Mouse (Mus musculus) limb, embryonic 12.5 days (tissue): ENCODE results near the gene Krt6b. TPM values are rescaled to one million over a fixed set of nuclear protein-coding genes. Genes with fewer than 3 reads are reported as not detected.

Experiments used
- ATAC-seq: fragments of 200-750 bp; cut with Nextera tagmentation; 2 replicates; pipeline ENCODE4 v1.8.0; 2017; ENCODE audit warnings: low read depth, moderate TSS enrichment; ENCODE audit not compliant: insufficient number of reproducible peaks, insufficient read depth, low FRiP score, low TSS enrichment
- H3K27ac ChIP-seq: fragments of 300-500 bp; sonication (generic); 2 replicates; pipeline ENCODE4 v1.5.1; 2016; ENCODE audit warnings: mild to moderate bottlenecking, moderate library complexity
- H3K27me3 ChIP-seq: fragments of 300-500 bp; sonication (generic); 2 replicates; pipeline ENCODE4 v1.6.1; 2016; ENCODE audit warnings: mild to moderate bottlenecking, moderate library complexity
- H3K36me3 ChIP-seq: fragments of 300-500 bp; sonication (generic); 2 replicates; pipeline ENCODE4 v1.6.1; 2016; ENCODE audit warnings: mild to moderate bottlenecking, moderate library complexity
- H3K4me1 ChIP-seq: fragments of 300-500 bp; sonication (generic); replicated peaks from 2 replicates; pipeline ENCODE4 v1.6.1; 2016
- H3K4me2 ChIP-seq: fragments of 300-500 bp; sonication (generic); 2 replicates; pipeline ENCODE4 v1.6.1; 2016; ENCODE audit warnings: mild to moderate bottlenecking, moderate library complexity
- H3K4me3 ChIP-seq: fragments of 300-500 bp; sonication (generic); replicated peaks from 2 replicates; pipeline ENCODE4 v1.5.1; 2016; ENCODE audit warnings: mild to moderate bottlenecking
- H3K9ac ChIP-seq: fragments of 300-500 bp; sonication (generic); replicated peaks from 2 replicates; pipeline ENCODE4 v1.6.1; 2016; ENCODE audit warnings: mild to moderate bottlenecking, moderate library complexity
- H3K9me3 ChIP-seq: fragments of 300-500 bp; sonication (generic); 2 replicates; pipeline ENCODE4 v1.6.1; 2016; ENCODE audit warnings: mild to moderate bottlenecking, moderate library complexity
- WGBS: fragments of 180-500 bp; shearing (Covaris S2); methylation state at CpG from one replicate; pipeline ENCODE4 v1.1.7; 2016; 5-methylcytosine and 5-hydroxymethylcytosine counted together
- polyA plus RNA-seq: library from polyadenylated mRNA; unstranded; fragments of >200 nt; fragmentation: Nextera tagmentation; extraction: Ambion mirVana; gene quantifications from 2 replicates; pipeline ENCODE4 v1.2.1, GENCODE M21; 2016

Krt6b gene
- not detected in 2 replicates for polyA plus RNA-seq

DNA sequence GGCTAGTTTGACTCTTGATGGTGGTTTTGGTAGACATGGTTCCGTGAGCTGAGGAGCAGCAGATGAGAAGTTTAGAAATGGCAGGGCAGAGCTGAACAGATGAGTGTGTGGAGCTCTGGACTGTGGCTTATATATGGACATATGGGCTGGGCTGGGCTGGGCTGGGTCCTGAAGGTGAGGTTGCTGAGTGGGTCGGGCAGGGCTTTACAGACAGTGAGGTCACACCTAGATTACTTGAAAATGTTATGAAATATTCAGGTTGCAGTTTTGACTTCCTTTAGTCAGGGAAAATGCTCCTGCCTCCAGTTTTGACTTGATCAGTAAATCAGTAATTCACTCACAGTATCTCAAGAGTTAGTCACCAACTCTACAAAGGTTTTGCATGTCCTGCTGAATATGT is at the start of gene Krt6b:
TSS of gene Krt6b (minus strand) at position 101 of the 400 bp plus-strand sequence.
- H3K4me2 ChIP-seq: no peak within 1 kb of the TSS
- no peaks in the 10 kb centered on the region for H3K27me3 ChIP-seq
- H3K27ac ChIP-seq: no peak within 1 kb of the TSS
- no peaks in the 10 kb centered on the region for H3K4me1 ChIP-seq
- no peaks in the 10 kb centered on the region for H3K9me3 ChIP-seq
- no peak within 1 kb of the TSS for H3K9ac ChIP-seq
- ATAC-seq: no peak
- no peaks in the 10 kb centered on the region for H3K36me3 ChIP-seq
- 89% methylated on average over 2 of the region's 2 CpGs for WGBS
- H3K4me3 ChIP-seq: no peak within 1 kb of the TSS

DNA sequence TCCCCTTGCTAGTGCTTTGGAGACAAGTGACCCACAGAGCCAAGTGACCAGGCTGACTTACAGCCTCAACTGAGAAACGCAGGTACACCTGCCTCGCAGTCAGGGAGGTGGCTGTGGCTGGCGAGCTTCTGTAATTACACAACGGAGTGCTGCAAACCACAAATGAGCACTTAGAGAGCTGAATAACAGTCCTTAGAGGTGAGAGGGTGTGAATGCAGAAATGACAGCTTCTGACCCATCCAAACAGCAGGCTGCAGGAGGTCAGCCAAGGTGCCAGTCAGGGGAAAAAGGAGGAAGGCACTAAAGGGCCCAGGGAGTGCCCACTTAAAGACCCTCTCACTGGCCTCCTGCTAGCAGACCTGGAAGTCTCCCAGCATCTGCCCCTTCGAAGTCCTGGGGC is 44.6 kb upstream of the Krt6b start:
- Histone ChIP-seq H3K9me3 (no peaks in the 10 kb centered on the region), H3K36me3 (no peaks in the 10 kb centered on the region), H3K9ac (no peak overlapping the region), H3K4me1 (no peaks in the 10 kb centered on the region), H3K27me3 (0 out of 2 replicates have a peak, but pooled peaks cover 4% of the 10 kb centered on the region), H3K4me3 (no peak overlapping the region), H3K4me2 (no peak overlapping the region), H3K27ac (no peak overlapping the region)
- 51% methylated on average over 5 of the region's 5 CpGs for WGBS
- no peak for ATAC-seq

DNA sequence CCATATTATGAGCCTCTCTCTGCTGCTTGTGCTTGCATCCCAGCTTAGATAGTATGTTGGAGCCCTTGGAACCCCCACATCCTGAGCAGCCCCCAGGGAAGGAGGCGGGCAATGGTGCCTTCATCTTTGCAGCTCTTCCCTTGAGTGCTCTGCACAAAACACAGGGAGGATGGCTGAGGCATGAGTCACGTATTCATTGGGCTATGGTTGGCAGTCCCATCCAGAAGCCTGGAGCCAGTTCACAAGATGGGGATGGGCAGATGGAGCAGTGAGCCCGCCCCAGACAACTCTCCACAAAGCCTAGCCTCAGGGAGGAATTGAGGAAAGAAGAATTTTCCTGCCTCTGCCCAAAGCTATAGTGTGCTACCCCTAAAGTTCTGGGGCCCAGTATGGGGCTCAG is 35.7 kb upstream of the Krt6b start:
- no peak overlapping the region for H3K4me3 ChIP-seq
- H3K9me3 ChIP-seq: no peaks in the 10 kb centered on the region
- no peak overlapping the region for H3K4me2 ChIP-seq
- H3K36me3 ChIP-seq: no peaks in the 10 kb centered on the region
- 52% methylated on average over 3 of the region's 3 CpGs for WGBS
- H3K27ac ChIP-seq: no peak overlapping the region
- no peaks in the 10 kb centered on the region for H3K4me1 ChIP-seq
- H3K9ac ChIP-seq: no peak overlapping the region
- no peaks in the 10 kb centered on the region for H3K27me3 ChIP-seq
- ATAC-seq: no peak

DNA sequence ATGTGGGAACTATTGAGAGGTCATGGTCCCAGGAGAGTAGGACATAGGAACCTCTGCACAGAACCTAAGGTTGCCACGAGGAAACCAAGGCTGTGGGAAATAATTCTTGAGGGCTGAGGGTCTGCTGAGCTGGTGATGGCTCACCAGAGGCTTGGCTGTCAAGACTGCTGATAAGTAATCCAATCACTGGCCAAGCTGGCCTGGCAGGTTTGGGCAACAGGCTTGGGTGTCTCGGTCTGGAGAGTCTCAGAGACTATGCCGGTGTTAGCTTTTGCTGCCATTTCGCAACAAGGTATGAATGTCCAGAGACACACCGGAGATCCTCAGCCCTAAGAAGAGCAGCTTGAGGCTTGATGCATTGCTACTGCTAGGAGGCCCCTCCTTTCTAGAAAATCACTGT is 34.3 kb upstream of the Krt6b start:
- Histone ChIP-seq H3K4me2 (no peak overlapping the region), H3K27ac (no peak overlapping the region), H3K9me3 (no peaks in the 10 kb centered on the region), H3K4me1 (no peaks in the 10 kb centered on the region), H3K36me3 (no peaks in the 10 kb centered on the region), H3K27me3 (no peaks in the 10 kb centered on the region), H3K9ac (no peak overlapping the region), H3K4me3 (no peak overlapping the region)
- WGBS: 80% methylated on average over 5 of the region's 5 CpGs
- ATAC-seq: no peak

DNA sequence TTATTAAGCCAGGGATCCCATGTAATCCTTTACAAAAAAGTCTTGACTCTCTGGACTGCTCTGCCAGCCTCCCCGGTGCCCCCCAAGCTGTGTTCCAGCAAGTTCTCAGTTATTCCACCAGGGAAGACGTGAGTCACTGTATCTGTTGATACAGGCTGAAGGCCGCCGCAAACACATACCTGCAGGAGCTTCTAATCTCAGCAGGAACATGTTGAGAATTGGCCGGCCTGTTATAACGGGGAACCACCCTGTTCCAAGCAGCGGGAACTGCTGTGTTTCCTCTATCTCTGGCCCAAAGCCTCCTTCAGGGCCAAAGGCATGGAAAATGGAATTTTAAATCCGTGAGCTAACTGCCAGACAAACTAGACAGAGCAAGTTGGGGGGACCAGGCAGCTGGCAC is 33.6 kb upstream of the Krt6b start:
- ATAC-seq: no peak
- no peak overlapping the region for H3K9ac ChIP-seq
- 70% methylated on average over 8 of the region's 8 CpGs for WGBS
- H3K27ac ChIP-seq: no peak overlapping the region
- no peaks in the 10 kb centered on the region for H3K36me3 ChIP-seq
- H3K9me3 ChIP-seq: no peaks in the 10 kb centered on the region
- no peaks in the 10 kb centered on the region for H3K27me3 ChIP-seq
- H3K4me3 ChIP-seq: no peak overlapping the region
- H3K4me1 ChIP-seq: no peaks in the 10 kb centered on the region
- no peak overlapping the region for H3K4me2 ChIP-seq

DNA sequence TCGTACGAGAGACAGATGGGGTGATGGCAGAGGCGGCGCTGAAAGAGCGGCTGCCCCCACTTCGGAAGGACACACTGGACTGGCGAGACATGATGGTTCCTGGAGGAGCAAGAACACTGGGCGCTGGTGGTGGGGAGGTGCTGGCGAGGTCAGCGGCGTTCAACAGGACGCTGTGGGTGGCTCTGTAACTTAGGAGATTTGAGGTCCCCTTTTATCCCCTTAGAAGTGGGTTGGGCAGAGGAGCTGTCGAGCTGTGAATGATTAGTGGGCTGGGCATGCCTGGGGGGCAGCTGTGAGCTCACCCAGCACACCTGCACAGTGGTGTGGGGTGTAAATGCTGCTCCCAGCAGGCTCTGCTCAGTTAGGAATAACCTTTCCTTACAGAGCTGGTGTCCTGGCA is 32.6 kb upstream of the Krt6b start, which contains the start of gene Krt5:
TSS of gene Krt5 (minus strand) at position 179 of the 400 bp plus-strand sequence.
- Histone ChIP-seq H3K27ac (no peak within 1 kb of the TSS), H3K27me3 (0 out of 2 replicates have a peak, but pooled peaks cover 3% of the 10 kb centered on the region), H3K4me2 (0 out of 2 replicates have a peak within 1 kb of the TSS, but pooled peaks have one; percentile 22), H3K9me3 (no peaks in the 10 kb centered on the region), H3K4me1 (no peaks in the 10 kb centered on the region), H3K36me3 (no peaks in the 10 kb centered on the region), H3K9ac (no peak within 1 kb of the TSS), H3K4me3 (peak within 1 kb of the TSS; percentile 21)
- WGBS: 50% methylated on average over 13 of the region's 13 CpGs
- no peak for ATAC-seq

DNA sequence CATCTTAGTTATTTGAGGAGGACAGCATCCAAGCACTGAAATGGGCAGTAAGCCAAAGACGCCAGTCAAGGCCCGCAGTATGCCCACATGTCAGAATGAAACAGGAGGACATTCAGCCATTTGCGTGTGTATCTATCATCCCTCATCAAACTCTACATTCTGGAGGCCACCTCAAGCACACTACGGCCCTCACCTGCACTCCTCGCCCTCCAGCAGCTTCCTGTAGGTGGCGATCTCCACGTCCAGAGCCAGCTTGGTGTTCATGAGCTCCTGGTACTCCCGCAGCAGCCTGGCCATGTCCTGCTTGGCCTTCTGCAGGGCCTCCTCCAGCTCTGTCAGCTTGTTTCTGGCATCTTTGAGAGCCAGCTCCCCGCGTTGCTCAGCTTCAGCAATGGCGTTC is 28.6 kb upstream of the Krt6b start:
- no peak overlapping the region for H3K9ac ChIP-seq
- H3K27ac ChIP-seq: no peak overlapping the region
- H3K9me3 ChIP-seq: no peaks in the 10 kb centered on the region
- H3K4me2 ChIP-seq: no peak overlapping the region
- H3K4me3 ChIP-seq: no peak overlapping the region
- no peak for ATAC-seq
- H3K36me3 ChIP-seq: no peaks in the 10 kb centered on the region
- WGBS: 66% methylated on average over 11 of the region's 11 CpGs
- peaks cover 8% of the 10 kb centered on the region; the same call in 1 of the 2 replicates for H3K27me3 ChIP-seq
- H3K4me1 ChIP-seq: no peaks in the 10 kb centered on the region

DNA sequence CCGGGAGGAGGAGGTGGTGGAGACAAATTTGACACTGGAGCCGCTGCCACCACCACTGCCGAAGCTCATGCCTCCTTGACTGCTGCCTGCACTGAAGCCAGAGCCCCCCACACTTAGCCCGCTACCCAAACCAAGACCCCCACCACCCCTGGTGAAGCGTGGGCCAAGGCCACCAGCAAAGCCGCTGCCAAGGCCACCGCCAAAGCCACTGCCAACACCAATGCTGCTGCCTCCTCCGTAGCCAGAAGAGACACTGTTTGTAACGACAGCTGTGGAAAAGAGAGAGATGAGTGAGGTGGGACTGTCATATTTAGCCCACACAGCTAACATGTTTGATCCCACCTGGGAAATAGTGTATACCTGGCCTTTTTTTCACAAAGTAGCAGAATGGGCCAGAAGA is 27.4 kb upstream of the Krt6b start:
- no peaks in the 10 kb centered on the region for H3K36me3 ChIP-seq
- no peaks in the 10 kb centered on the region for H3K4me1 ChIP-seq
- peaks cover 8% of the 10 kb centered on the region; the same call in 1 of the 2 replicates for H3K27me3 ChIP-seq
- ATAC-seq: no peak
- 92% methylated on average over 9 of the region's 9 CpGs for WGBS
- H3K4me2 ChIP-seq: no peak overlapping the region
- H3K27ac ChIP-seq: no peak overlapping the region
- no peaks in the 10 kb centered on the region for H3K9me3 ChIP-seq
- H3K9ac ChIP-seq: no peak overlapping the region
- H3K4me3 ChIP-seq: no peak overlapping the region

DNA sequence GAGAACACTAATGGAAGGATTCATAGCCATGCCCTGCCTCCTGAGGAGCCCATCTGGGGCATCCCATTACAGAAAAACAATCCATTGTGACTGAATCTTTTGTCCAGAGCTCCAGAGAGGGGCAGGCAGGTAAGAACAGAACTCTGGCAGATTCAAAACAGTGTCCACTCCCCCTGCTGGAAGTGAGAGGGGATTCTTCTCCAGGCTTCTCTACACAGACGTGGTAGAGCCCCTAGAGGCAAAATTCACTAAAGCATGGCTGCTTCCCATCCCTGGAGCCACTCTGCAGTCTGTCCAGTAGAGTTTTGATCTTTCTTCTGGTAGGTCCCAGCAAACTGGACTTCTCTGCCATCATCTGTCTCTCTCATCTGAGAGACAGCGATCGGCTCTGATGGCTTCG is 24.0 kb upstream of the Krt6b start:
- Histone ChIP-seq H3K4me1 (no peaks in the 10 kb centered on the region), H3K4me3 (no peak overlapping the region), H3K9ac (no peak overlapping the region), H3K27me3 (peaks cover 8% of the 10 kb centered on the region; the same call in 1 of the 2 replicates), H3K4me2 (no peak overlapping the region), H3K27ac (no peak overlapping the region), H3K36me3 (no peaks in the 10 kb centered on the region), H3K9me3 (no peaks in the 10 kb centered on the region)
- 67% methylated on average over 4 of the region's 4 CpGs for WGBS
- ATAC-seq: no peak

DNA sequence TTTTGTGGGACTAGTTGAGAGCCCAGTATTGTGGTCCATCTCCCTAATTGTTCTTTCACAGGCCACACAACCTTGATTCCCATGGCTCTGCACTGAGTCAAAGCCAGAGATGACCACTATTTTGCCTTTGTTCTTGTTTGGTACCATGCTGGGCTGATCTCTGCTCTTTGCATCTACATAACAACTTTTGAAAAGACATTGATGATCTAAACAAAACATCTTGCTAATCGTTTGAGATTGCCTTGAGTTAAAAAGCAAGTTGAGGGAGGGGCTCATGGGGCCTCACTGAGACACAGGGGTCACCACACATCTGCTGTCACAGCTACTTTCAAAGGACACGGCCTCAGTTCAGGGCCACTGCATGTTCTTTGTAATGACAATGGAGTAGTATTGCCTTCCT is 22.3 kb upstream of the Krt6b start:
- ATAC-seq: no peak

DNA sequence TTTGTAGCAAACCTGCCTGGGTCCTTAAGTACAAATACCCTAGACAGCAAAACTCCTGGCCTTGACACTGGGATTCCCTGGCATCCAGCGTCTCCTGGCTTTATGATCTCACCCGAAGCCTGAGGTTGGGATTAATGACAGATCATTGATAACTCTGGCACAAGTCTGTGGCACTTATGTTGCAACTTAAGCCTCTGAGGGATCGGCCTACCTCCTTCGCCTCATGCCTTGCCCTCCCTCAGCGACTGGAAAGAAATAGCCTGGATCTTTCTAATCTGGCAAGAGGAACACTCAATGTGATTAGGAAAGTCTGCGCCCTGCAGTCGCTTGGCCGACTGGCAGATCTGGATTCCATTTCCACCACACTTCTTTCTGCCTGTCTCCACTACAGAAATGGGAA is 19.8 kb upstream of the Krt6b start:
- Histone ChIP-seq H3K27me3 (peaks cover 7% of the 10 kb centered on the region; the same call in 1 of the 2 replicates), H3K4me1 (no peaks in the 10 kb centered on the region), H3K9ac (no peak overlapping the region), H3K4me3 (no peak overlapping the region), H3K36me3 (no peaks in the 10 kb centered on the region), H3K9me3 (no peaks in the 10 kb centered on the region), H3K27ac (no peak overlapping the region), H3K4me2 (no peak overlapping the region)
- ATAC-seq: no peak
- 74% methylated on average over 8 of the region's 8 CpGs for WGBS

More for the DNA sequence above, 22.3 kb upstream of the Krt6b start:
- H3K9me3 ChIP-seq: no peaks in the 10 kb centered on the region
- no peak overlapping the region for H3K9ac ChIP-seq
- no peak overlapping the region for H3K4me2 ChIP-seq
- H3K4me1 ChIP-seq: no peaks in the 10 kb centered on the region
- no peak overlapping the region for H3K4me3 ChIP-seq
- peaks cover 4% of the 10 kb centered on the region; the same call in 1 of the 2 replicates for H3K27me3 ChIP-seq
- no peak overlapping the region for H3K27ac ChIP-seq
- 37% methylated on average over 2 of the region's 2 CpGs for WGBS
- H3K36me3 ChIP-seq: no peaks in the 10 kb centered on the region

DNA sequence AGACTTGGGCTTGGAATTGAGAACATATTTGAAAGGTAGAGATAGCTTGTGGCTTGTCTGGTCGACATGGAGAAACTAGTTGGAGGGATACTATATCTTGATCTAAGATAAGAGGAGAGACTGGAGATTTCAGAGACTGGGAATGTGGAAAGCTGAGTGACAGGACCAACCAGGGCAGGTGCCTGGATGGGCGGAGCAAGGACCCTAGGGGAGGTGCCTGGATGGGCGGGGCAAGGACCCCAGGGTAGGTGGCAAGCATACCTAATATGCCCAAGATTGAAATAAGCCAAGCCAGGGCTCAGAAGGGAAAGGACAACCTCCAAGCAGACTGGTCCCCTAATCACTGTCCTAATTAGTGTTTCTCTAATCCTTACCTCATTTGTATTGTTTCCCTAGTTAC is 19.1 kb upstream of the Krt6b start:
- H3K27me3 ChIP-seq: peaks cover 7% of the 10 kb centered on the region; the same call in 1 of the 2 replicates

More for the DNA sequence above, 19.1 kb upstream of the Krt6b start:
- Histone ChIP-seq H3K4me3 (no peak overlapping the region), H3K27ac (no peak overlapping the region), H3K36me3 (no peaks in the 10 kb centered on the region), H3K9me3 (no peaks in the 10 kb centered on the region), H3K4me2 (no peak overlapping the region), H3K9ac (no peak overlapping the region), H3K4me1 (no peaks in the 10 kb centered on the region)
- no peak for ATAC-seq
- WGBS: 61% methylated on average over 3 of the region's 3 CpGs
